Mouse (Mus musculus) heart, postnatal 4 days (tissue): ENCODE measurements around the gene Sdk2. TPM values are rescaled to one million over a fixed set of nuclear protein-coding genes. Genes with fewer than 3 reads are reported as not detected.

Source experiments
- DNase-seq: peaks from one replicate; pipeline ENCODE4 v3.0.0; 2021
- total RNA-seq, 2 experiments: library from RNA; stranded (reverse); gene quantifications; 2 replicates each; pipeline ENCODE4 v1.2.3; 2021

The Sdk2 gene
- total RNA-seq, 2 experiments from 2014 or later: 4.8 to 5.1 TPM

DNA sequence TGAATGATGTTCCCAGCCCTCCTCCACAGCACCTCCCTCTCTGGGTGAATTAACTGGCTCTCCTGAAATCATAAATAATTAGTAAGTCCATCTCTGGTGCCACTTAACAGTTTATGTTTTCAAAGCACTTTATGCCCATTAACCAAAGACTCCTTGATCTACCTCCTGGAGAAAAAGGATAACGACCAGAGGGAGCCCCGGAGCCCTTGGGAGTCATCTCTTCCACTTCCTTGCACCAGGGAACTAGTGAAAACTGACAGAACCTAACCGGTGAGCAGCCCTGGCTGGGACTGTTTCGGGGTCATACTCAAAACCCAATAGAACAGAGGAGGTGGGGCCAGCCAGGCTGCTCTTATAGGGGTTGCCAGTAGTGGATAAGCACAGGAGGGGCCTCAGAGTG lies 22.5 kb downstream of the Sdk2 start:
- DNase-seq: no peak

DNA sequence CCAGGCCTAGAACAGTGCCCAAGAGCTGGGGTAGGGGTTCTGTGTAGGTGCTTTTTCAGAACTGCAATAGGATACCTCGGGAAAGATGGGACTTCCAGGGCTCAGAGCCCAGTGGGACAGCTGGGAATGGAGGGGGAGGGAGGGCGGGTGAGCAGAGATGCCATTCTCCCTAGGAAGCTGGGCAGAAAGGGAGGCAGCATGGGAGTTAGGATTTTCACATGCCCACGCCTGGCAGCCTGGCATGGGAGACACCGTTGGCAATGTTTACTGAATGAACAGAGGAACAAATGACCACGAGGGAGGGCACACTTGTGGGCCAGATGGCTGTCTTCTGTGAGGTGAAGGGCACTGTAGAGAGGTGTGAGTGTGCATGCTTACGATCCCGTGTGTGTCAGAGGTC lies 23.3 kb downstream of the Sdk2 start:
- DNase-seq: no peak

DNA sequence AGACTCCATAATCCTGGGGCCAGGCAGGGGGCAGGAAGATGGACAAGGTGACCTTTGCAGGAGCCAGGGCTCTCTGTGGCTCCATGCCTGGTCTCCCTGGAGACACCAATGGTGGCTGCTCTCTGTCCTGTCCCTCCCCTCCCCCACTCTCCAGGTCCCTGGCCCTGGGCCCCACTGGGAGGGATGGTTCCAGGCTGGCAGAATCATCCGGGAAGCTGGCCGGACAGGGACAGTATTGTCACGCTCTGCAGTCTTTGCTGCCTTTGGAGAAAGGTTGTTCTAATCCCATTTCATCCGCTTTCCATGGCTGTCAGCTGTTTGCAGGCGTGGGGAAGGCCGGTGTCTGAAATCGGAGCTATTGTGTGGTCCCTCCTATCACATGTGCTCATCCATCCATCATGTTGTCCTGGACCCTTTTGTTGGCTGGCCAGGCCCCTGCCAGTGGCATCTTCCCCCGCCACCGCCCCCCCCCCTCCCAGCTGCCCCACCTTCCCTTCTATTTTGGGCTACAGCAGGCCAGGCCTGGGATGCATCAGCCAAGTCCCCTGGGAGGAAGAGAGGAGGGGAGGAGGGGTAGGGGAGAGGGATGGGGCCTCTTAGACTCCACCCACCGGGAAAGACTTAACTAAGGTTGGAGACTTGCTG lies 26.3 kb downstream of the Sdk2 start:
- peak; percentile 32 for DNase-seq

DNA sequence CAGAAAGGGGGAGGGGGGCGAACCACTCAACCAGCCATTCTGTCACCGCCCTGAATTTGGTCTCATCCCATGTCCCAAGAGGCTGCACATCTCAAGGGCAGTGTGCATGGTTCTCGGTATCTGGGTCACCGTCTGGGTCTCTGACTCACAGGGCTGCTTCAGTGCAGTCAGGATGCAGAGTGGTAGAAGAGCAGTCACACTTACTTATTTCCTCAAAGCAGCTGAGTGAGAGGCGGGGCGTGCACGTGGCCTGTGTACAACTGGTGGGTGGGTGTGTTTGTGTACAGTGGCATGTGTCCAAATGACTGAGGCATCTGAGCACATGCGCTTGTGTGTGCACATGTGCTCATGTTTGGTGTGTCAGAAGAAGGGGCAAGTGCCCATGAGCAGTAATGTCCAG lies 28.8 kb downstream of the Sdk2 start:
- DNase-seq: no peak

DNA sequence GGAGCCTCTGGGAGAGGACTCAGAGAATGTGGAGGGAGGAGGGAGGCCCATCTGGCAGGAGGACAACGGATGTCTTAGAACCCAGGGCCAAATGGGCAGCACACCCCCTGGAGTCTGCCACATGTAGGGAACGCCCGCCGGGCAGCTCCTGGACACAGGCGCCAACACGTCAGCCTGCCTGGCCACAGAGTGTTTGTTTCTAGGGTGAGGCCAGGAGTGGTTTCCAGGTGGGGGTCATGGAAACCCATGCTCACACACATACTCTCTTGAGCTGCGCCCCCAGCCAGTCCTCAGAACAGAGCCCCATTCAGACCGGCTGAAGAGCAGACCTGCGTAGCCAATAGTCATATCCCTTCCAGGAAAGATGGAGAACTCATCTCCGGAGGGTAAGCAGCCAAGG lies 35.4 kb downstream of the Sdk2 start:
- DNase-seq: no peak

DNA sequence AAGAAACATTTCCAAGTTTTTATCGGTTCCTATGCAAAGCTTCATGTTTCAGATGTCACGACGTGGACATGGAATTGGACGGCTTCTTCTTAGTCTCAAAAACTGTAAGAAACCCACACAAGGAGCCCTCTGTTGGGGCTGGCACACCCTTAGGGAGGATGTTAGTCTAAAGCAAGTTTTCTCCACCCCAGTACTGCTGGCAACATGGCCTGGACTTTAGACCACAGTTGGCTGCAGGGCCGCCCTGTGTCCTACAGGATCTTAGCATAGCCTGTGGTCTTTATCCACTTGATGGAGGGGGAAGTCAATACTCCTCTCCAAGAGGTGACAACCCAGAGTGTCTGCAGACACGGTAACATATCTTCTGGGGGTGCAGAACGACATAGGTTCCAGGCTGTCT lies 36.6 kb downstream of the Sdk2 start:
- DNase-seq: no peak

DNA sequence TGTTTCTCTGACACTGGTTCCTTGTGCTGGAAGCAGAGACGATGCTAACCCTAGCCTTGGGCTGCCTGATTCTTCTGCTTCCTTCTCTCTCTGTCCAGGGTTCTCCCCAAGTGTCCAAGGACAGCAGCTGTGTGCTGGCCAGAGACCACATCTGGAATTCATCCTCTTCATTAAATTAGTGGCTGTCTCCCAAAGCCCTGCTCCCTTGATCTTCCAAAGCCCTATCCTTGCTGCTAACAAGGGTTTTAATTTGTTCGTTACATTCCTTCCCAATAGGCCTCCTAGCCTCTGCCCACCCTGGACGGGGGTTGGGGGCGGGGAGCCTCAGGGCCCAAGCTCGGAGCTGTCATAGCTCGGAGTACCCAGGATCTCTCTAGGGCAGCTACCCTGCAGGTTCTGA lies 38.3 kb downstream of the Sdk2 start:
- no peak for DNase-seq

DNA sequence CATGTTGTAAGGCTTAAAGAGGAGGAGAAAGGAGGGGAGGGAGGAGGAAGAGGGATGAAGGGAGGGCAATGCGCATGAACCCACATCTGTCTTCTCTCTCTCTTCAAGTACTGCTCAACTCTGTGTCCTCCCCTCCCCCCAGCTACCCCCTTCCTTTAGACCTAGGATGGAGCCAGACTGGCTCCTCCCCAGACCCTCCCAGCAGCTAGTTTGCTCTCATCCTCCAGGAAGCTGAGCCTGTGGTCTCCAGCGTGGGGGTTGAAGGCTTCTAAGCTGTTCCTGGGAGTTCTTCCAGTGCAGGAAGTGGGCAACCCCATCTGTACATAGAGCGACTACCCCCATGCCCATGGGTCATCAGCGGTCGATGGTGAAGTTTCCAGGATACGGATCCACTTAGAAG lies 38.8 kb downstream of the Sdk2 start:
- DNase-seq: no peak

DNA sequence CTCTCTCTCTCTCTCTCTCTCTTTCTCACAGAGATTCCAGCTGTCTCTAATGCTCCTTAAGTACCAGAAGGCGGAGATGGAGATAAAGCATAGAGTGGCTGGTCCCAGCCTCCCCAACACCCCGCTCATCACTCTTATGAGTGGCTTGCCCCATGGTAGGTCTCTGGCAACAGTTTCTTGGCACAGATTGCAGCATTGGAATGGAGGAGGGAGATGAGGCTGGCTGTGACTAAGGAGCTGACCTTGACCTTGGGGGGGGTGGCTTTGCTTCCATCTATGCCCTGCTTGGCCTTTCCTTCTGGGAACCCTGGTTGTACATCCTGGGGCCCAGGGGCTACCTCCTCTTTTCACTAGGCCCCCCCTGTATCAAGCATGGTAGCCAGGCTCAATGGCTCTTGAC lies 41.8 kb downstream of the Sdk2 start:
- no peak for DNase-seq

DNA sequence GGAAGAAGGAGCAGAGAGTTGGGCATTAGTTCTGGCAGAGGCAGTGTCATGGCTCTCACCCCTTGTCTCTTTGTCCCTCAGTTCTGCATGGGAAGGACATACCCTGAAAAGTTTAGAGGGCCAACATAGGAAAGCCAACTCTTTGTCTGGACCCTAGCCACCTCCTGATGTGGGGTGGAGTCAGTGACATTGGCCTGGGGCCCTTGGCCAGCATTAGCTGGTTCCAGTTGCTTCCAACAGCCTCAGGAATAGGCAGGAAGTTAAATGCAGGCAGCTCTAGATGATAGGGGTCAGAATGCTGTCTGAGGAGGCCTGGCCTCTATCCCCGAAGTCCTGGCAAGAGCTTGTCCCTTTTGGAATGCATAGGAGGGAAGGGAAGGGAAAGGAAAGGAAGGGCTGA lies 42.9 kb downstream of the Sdk2 start:
- DNase-seq: peak; percentile 53

DNA sequence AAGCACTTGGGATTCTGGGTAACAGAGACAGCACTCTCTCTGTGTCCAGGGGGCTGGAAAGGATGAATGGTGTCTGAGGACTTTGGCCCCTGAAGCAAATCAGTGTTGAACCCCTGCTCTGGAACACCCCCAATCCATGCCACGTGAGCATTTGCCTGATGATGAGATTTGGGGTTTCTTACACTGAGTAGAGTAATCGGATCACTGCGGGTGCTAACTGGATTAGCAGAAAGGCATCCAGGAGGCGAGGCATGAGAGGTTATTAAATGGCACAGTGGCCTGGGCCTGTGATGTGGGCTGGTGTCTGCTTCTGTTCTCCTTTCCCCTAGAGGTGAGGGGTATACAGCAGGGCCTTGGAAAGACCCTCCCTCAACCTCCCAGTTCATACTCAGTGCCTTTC lies 44.7 kb downstream of the Sdk2 start:
- no peak for DNase-seq

DNA sequence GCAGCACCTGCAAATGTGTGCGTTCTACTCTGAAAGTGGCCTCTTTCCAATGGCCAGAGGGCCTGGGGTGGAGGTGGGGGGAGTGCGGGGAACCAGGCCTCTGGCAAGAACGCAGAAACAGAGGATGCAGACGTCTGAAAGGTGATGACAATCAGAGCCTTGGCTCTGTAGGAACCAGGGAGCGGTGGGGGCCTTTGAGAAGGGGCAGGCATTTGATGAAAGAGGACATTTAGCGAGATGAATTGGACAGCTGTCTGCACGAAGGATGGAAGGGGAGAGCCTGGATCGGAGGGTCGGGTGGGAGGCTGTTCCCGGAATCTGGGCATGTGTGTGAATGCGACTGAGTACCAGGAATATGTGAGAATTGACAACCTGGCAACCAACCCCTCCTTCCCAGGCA lies 47.8 kb downstream of the Sdk2 start:
- no peak for DNase-seq

DNA sequence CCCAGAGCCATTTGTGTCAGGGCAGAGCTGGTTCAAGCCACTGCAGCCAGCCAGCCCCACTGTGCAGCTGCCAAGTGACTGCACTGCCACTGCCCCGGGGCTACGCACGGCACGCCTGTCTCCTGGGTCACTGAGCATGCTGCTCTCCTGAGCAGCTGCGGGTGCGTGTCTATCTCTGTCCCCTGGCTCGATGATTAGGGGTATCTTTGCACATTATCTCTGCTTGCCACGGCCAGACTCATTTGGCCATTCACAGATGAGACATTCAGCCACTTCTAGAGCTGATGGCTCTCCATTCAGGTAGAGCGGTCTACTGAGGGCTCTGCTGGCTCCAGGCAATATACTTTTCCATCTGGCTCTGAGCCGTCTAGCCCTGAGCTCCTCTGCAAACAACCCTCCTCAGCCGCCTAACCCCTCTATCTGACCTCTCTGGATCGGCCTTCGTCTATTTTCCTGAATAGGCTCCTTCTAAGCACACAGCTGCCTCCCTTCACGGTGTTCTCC lies 49.9 kb downstream of the Sdk2 start:
- DNase-seq: peak; percentile 29

DNA sequence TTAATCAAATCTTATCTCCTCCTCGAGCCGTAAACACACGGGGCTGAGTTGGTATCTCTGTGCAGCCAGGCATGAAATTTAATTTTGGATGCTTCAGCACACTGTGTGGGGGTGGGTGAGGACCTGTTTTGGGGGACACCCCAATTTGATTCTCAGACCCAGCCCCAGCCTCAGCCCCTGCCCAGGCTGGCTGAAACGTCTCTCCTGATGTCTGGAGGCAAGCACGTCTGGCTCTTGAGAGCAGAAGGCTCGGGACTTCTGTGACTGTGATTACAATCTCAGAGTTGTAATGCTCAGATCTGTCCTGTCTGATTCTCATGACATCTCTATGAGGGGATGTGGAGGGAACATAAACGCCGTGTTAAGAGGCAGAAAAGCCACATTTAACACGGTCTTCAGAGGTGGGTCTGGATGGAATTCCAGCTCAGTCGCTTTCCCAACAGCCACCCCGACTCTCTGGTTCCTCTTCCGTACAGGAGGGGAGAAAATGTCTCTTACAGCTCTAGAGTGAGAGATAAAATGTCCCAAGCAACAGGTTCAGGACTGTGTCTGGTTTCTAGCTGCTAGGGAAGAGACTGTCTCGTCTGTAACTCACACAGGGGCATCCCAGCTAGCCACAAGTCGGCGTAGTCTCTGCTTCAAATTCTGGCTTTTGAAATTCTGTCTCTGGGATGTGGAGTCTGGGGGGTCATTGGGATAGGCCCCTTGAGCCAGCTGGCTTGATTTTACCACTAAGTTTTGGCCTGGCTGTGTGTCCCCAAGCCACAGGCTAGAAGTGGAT lies 50.5 kb downstream of the Sdk2 start:
- no peak for DNase-seq

DNA sequence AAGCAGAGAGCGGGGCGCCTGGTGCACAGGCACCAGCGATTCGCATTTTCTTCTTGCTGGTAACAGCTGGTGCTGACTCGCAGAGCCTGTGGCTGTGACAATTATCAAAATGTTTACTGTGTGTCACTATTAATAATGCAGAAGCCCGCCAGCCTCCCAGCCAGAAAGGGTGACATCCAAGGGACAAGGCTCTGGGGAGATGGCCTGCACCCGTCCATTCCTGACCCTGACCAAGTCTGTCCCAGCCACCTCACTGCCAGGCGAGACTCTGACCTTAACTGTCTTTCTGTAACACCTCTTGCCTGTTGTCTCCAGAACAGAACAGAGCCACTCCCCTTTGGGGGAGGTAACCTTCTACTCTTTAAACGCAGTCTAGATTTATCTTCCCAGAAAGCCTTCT lies 55.3 kb downstream of the Sdk2 start:
- no peak for DNase-seq

DNA sequence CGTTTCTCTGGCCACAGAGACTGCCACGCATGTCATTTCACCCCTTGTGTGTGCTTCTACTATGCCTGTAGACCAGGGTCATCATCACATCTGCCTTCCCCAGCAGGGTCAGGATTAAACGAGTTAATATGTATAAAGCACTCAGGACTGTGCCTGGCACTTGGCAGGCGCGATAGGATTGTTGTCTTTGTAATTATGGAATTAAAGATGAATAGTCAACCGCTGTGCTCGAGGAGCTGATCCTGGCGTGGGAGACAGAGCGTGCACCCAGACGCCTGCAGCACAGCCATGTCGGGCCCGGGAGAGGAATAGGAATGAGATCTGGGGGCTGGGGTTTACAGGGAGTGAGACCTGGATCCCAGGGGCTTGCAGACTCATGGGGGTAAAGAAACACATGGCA lies 61.0 kb downstream of the Sdk2 start:
- no peak for DNase-seq

DNA sequence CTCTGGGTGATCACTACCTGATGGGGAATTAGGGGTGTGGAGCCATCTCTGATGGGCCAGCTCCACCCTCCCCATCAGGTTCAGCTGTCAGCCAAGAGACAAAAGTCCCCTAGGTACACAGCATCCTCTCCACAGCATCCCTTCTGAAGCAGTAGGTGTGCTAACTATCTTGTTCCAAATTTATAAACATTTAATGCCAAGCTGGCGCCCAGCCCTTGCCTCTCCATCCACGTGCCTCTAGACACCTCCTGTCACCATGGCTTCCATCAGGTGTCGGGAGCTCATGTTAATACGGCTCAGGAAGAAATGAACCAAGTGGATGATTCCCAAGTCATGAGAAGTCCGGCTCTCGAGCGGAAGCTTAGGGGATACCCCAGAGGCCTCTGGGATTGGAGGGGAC lies 62.2 kb downstream of the Sdk2 start:
- DNase-seq: no peak

DNA sequence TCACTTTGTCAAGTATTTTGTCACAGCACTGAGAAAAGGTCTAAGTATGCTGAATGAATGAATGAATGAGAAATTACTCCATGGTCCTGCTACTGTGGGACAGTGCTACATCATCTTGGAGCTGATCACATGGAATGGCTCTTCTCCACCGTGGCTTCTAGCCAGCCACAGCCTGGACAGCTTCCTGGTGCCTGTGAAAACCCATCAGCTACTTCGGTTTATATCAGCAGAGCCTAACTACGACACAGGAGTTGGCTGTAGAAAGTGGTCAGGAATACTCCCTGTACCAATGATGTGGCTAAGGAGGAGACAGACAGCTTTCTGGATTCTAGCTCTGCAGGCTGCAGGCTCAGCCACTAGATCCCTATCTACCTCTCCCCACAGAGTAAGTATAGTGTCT lies 63.7 kb downstream of the Sdk2 start:
- DNase-seq: peak; percentile 37

DNA sequence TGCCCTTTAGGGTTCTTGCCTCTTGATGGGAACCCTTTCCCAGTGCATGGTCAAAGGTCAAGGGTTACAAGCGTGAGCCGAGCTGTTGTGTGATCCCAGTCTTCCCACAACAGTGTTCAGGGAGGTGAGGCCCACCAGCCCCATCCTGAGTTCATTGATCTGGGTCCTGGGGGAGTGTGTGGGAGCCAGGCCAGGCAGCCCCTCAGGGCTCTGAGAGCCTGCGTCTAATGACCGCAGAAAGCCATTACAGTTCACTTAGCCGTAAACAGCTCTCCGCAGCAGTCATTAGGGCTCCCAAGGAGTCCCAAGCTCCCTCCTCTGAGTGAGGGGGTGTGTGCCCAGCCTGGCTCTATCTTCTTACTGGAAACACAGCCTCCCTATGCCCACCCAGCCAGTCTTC lies 66.8 kb downstream of the Sdk2 start:
- no peak for DNase-seq

DNA sequence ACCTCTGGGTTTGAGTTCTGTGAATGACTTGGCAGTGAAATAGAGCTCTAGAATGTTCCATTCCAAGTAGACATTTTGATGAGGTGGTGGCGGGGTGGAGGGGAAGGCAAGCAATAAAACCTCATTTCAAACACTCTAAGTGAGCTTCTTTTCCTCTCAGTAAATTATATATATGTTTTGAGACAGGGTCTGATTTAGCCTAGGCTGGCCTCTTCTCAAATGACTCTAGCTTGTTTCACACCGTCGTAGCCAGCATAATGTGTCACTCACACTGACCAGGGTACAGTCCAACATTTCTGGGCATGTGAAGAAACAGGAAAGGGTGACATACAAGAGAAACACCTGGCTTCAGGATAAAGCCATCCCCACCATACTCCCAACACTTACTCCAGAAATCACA lies 68.1 kb downstream of the Sdk2 start:
- no peak for DNase-seq

DNA sequence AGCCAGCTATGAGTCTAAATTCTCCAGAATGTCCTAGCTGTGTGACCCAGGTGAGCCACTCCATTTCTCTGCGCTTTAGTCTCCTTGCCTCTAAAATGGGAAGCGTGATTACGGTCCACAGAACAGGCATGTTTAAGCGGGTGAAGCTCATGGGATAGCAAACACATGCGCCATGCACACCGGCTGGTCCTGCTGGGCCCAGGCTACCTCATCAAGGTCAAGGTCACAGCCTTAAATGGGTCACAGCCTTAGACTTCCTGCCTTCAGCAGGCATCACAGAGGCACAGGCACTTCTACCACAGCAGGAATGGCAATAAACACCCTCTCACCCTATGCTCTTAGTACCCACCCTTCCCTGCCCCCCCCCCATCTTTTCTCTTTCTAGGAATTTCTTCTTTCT lies 72.9 kb downstream of the Sdk2 start:
- no peak for DNase-seq

DNA sequence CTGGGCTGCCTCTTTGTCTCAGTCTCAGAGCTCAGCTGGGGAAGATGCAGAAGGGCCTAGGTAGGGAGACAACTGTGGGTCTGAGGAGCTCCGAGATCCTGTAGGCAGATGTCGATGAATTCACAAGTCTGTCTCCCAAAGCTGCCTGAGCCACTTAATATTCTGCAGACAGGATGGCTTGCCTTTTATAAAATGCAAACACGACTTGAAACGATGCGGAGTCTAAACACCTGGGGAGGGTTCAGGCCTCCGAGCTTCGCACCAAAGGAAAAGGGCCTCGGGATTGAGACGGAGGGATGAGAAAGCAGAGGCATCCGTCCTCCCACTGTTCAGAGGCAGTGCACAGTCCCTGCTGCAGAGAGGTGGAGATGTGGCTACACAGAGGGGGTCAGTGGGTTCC lies 74.0 kb downstream of the Sdk2 start:
- no peak for DNase-seq

DNA sequence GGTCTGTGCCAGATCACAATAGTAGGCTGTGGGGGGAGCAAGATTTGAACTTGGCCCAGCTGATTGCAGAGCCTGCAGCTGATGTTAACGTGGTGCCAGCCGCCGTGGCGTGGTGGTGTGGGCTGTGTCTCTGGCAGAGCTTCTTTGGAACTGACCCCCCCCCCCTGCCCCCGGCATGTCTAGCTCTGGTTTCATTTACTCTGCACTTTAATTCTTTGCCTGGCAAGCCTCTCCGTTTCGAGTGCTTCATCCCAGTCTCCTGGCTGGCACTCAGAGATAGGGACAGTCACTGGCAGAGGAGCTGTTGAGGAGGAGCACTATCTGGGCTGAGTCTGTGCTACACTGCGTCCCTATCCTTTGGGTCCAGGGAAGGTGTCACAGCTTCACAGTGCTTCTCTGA lies 75.0 kb downstream of the Sdk2 start:
- DNase-seq: no peak

DNA sequence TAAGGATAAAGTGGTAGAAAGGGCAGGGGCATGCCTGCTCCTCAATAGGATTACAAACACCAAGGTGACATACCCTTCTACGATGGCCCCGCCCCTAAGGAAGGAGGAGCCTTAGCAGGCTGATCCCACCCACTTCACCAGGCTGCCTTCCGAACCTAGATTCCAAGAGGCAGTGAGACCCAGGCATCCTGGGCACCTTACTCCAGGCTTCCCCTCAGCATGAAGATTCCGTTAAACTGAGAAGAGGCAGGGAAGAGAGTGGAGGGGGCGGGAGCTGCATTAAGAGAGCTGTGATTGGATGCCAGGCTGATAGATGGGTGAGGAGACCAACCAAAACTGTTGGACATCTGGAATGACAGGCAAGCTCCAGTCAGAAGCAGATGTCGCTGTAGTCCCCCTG lies 76.4 kb downstream of the Sdk2 start:
- DNase-seq: peak; percentile 73
